Comparison of ENCODE assay signal across 20 mouse cellular contexts in genomic region chr16:97060736-97061135, GRCm38 (mm10).
"Had no signal": no experiment of that assay in that cellular context is flagged by ENCODE, and none has a peak within 500 bp of the region (broad histone marks: within the 10 kb centered on the region; RNA-seq: fewer than 3 reads in every experiment).

No protein-coding gene starts in this region.

- H3K4me2 ChIP-seq: limb, embryonic 13.5 days; liver, embryonic 12.5 days; liver, embryonic 15.5 days; lung, embryonic 15.5 days; midbrain, embryonic 12.5 days; midbrain, embryonic 15.5 days; neural tube, embryonic 12.5 days; neural tube, embryonic 15.5 days; stomach, embryonic 15.5 days had no signal

- H3K27ac ChIP-seq: limb, embryonic 13.5 days; liver, embryonic 12.5 days; liver, embryonic 15.5 days; lung, embryonic 15.5 days; midbrain, embryonic 12.5 days; midbrain, embryonic 15.5 days; neural tube, embryonic 12.5 days; neural tube, embryonic 15.5 days; stomach, embryonic 15.5 days had no signal

- H3K4me1 ChIP-seq: limb, embryonic 13.5 days; liver, embryonic 12.5 days; liver, embryonic 15.5 days; lung, embryonic 15.5 days; midbrain, embryonic 12.5 days; neural tube, embryonic 12.5 days; stomach, embryonic 15.5 days had no signal

- H3K4me3 ChIP-seq: limb, embryonic 13.5 days; liver, embryonic 12.5 days; liver, embryonic 15.5 days; lung, embryonic 15.5 days; midbrain, embryonic 12.5 days; midbrain, embryonic 15.5 days; neural tube, embryonic 12.5 days; neural tube, embryonic 15.5 days; stomach, embryonic 15.5 days had no signal

- ATAC-seq: liver, embryonic 12.5 days; midbrain, embryonic 15.5 days had no signal

- H3K36me3 ChIP-seq: limb, embryonic 13.5 days; liver, embryonic 12.5 days; liver, embryonic 15.5 days; lung, embryonic 15.5 days; midbrain, embryonic 12.5 days; midbrain, embryonic 15.5 days; neural tube, embryonic 12.5 days; neural tube, embryonic 15.5 days; stomach, embryonic 15.5 days had no signal

- DNase-seq: kidney, postnatal 14 days; kidney, postnatal 4 days; left cerebral cortex, postnatal 4 days; liver; lung, adult 18-20 months; lung, postnatal 10 days; lung, postnatal 4 days; right cerebral cortex, adult 18-20 months; right cerebral cortex, postnatal 14 days; spleen, adult 18-20 months; thymus, postnatal 25 days had no signal

- H3K9me3 ChIP-seq: limb, embryonic 13.5 days; liver, embryonic 12.5 days; liver, embryonic 15.5 days; lung, embryonic 15.5 days; midbrain, embryonic 12.5 days; midbrain, embryonic 15.5 days; neural tube, embryonic 12.5 days; neural tube, embryonic 15.5 days; stomach, embryonic 15.5 days had no signal

- H3K27me3 ChIP-seq: limb, embryonic 13.5 days; liver, embryonic 12.5 days; liver, embryonic 15.5 days; lung, embryonic 15.5 days; midbrain, embryonic 12.5 days; midbrain, embryonic 15.5 days; neural tube, embryonic 12.5 days; neural tube, embryonic 15.5 days; stomach, embryonic 15.5 days had no signal

- H3K9ac ChIP-seq: limb, embryonic 13.5 days; liver, embryonic 12.5 days; liver, embryonic 15.5 days; lung, embryonic 15.5 days; midbrain, embryonic 12.5 days; midbrain, embryonic 15.5 days; neural tube, embryonic 12.5 days; neural tube, embryonic 15.5 days; stomach, embryonic 15.5 days had no signal
